Mouse (Mus musculus): ENCODE results near the gene Atf6b. TPM values are rescaled to one million over a fixed set of nuclear protein-coding genes. Genes with fewer than 3 reads are reported as not detected.

Atf6b gene
- polyA plus RNA-seq, 1 experiment from 2014 or later, result 94.8 TPM

DNA sequence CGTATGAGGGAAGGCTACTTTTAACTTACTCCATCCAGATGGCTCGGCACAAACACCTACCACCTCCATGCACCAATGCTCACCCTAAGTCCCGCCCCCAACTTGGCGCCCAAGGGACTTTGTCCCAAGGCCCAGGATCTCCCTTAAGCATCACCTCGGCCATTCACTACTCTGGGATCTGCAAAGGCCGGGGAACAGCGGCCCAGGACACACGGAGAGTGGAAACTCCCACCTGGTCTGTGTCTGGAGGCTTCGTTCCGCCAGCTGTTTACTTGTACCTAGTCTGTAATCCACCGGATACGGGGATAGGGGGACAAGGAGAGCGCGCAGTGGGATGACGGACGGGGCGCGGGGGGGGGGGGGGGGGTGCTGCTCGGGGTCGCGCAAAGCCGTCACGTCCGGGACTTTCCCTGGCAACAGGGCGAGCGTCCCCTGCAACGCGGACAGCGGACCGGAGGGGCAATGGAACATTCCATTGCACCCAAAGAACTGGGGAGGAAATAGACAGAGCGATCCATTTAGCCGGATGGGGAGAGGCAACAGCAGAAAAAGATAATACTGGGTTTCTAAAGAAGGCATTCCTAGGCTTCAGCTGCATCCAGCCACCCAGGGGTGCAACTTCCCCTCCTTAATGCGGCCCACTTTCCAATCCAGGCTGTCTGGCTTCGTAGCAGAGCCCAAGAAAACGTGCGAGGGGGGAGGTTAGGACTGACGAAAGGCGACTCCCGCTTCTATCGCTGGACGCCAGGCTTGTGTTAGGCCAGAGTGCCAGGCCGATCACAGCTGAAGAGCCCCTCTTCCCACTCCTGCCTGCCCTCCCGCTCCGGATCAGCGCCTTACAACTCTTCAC is 19.6 kb upstream of the Atf6b start:
- Histone ChIP-seq H3K9me3 (no peaks in the 10 kb centered on the region), H3K36me3 (peaks cover 29% of the 10 kb centered on the region), H3K4me3 (replicated peaks) (peak overlapping the region; percentile 76), H3K27me3 (peaks cover 40% of the 10 kb centered on the region), H3K4me2 (peak overlapping the region; percentile 87), H3K4me1 (replicated peaks) (peaks cover 53% of the 10 kb centered on the region), H3K27ac (peak overlapping the region; percentile 90), H3K9ac (replicated peaks) (peak overlapping the region; percentile 73)
- under 1% methylated on average over 43 of the region's 45 CpGs for WGBS
- peak; percentile 73 for ATAC-seq (ENCODE audit: insufficient number of reproducible peaks, insufficient read depth, low FRiP score, low TSS enrichment, low read depth)

DNA sequence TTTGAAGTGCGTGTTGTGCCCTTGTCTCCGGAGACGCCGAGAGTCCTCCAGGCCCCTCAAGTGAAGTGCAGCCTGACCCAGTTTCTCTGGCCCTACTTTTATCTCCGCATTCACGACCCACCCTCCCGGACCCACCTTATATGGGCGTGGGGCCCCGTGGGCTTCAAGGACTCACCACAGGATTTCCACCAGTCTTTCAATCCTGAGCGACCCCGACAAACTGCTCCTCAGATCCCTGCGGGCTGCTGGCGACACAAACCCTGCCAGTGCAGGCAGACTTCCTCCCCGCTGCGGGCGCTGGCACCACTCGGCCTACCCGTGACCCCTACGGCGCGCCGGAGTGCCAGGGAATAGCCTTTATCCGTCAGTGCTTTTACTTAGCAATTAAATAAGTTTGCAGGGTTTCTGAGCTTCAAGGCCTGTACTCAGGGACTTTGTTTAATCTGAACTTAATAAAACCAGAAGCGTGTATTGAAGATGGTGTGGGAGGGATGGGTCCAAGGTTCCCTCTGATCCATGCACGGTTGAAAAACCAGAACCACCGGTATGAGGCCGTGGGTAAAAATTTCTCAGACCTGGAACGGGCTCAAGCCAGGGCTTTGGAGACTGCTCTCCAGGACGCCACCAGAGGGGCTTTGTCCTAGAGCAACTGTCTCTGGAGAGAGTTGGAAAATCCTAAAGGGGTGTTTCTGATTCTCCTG is 18.9 kb upstream of the Atf6b start, which contains the start of gene Ppt2:
Ppt2 (minus strand) TSS at position 568 of the 701 bp plus-strand sequence.
- Histone ChIP-seq H3K4me1 (replicated peaks) (peaks cover 54% of the 10 kb centered on the region), H3K4me3 (replicated peaks) (peak within 1 kb of the TSS; percentile 76), H3K4me2 (peak within 1 kb of the TSS; percentile 87), H3K9ac (replicated peaks) (peak within 1 kb of the TSS; percentile 73), H3K9me3 (no peaks in the 10 kb centered on the region), H3K27ac (peak within 1 kb of the TSS; percentile 90), H3K27me3 (peaks cover 48% of the 10 kb centered on the region), H3K36me3 (peaks cover 21% of the 10 kb centered on the region)
- peak; percentile 6; the same call in 1 of the 2 replicates for ATAC-seq (ENCODE audit: insufficient number of reproducible peaks, insufficient read depth, low FRiP score, low TSS enrichment, low read depth)
- WGBS, result 6% methylated on average over 29 of the region's 29 CpGs

GRCm38 (mm10) chr17:34628644-34628967 is 18.3 kb upstream of the Atf6b start:
- Histone ChIP-seq H3K27me3 (peaks cover 53% of the 10 kb centered on the region), H3K4me3 (replicated peaks) (peak overlapping the region; percentile 76), H3K4me2 (peak overlapping the region; percentile 87), H3K4me1 (replicated peaks) (peaks cover 54% of the 10 kb centered on the region), H3K36me3 (peaks cover 16% of the 10 kb centered on the region), H3K9ac (replicated peaks) (peak overlapping the region; percentile 73; the same call in 1 of the 2 replicates), H3K27ac (no peak overlapping the region), H3K9me3 (no peaks in the 10 kb centered on the region)
- ATAC-seq (ENCODE audit: insufficient number of reproducible peaks, insufficient read depth, low FRiP score, low TSS enrichment, low read depth), result no peak
- WGBS, result 28% methylated on average over 5 of the region's 5 CpGs

- H3K27me3 ChIP-seq, result peaks cover 59% of the 10 kb centered on the region
- under 1% methylated on average over 16 of the region's 16 CpGs for WGBS
- no peak for ATAC-seq (ENCODE audit: insufficient number of reproducible peaks, insufficient read depth, low FRiP score, low TSS enrichment, low read depth)
Measured at GRCm38 (mm10) chr17:34629221-34629751, 17.7 kb upstream of the Atf6b start, which contains the start of gene Prrt1. Prrt1 (plus strand) TSS chr17:34629533.

GRCm38 (mm10) chr17:34629796-34630603 is 16.9 kb upstream of the Atf6b start:
- peaks cover 8% of the 10 kb centered on the region; the same call in 1 of the 2 replicates for H3K36me3 ChIP-seq
- peak overlapping the region; percentile 44; the same call in 1 of the 2 replicates for H3K9ac ChIP-seq (replicated peaks)
- H3K9me3 ChIP-seq, result no peaks in the 10 kb centered on the region
- no peak overlapping the region for H3K27ac ChIP-seq
- peaks cover 54% of the 10 kb centered on the region for H3K4me1 ChIP-seq (replicated peaks)
- 13% methylated on average over 12 of the region's 12 CpGs for WGBS
- H3K4me2 ChIP-seq, result peak overlapping the region; percentile 87
- ATAC-seq (ENCODE audit: insufficient number of reproducible peaks, insufficient read depth, low FRiP score, low TSS enrichment, low read depth), result no peak
- peaks cover 59% of the 10 kb centered on the region for H3K27me3 ChIP-seq
- H3K4me3 ChIP-seq (replicated peaks), result peak overlapping the region; percentile 76

More at GRCm38 (mm10) chr17:34629221-34629751, 17.7 kb upstream of the Atf6b start, which contains the start of gene Prrt1:
- Histone ChIP-seq H3K27ac (no peak within 1 kb of the TSS), H3K9me3 (no peaks in the 10 kb centered on the region), H3K4me3 (replicated peaks) (peak within 1 kb of the TSS; percentile 76), H3K4me1 (replicated peaks) (peaks cover 54% of the 10 kb centered on the region), H3K36me3 (peaks cover 9% of the 10 kb centered on the region; the same call in 1 of the 2 replicates), H3K9ac (replicated peaks) (peak within 1 kb of the TSS; percentile 73; the same call in 1 of the 2 replicates), H3K4me2 (peak within 1 kb of the TSS; percentile 87)

GRCm38 (mm10) chr17:34630761-34631301 is 16.1 kb upstream of the Atf6b start:
- Histone ChIP-seq H3K9ac (replicated peaks) (peak overlapping the region; percentile 44), H3K27me3 (peaks cover 64% of the 10 kb centered on the region), H3K4me3 (replicated peaks) (peak overlapping the region; percentile 41), H3K27ac (no peak overlapping the region), H3K9me3 (no peaks in the 10 kb centered on the region), H3K4me2 (peak overlapping the region; percentile 73), H3K4me1 (replicated peaks) (peaks cover 54% of the 10 kb centered on the region), H3K36me3 (no peaks in the 10 kb centered on the region)
- no peak for ATAC-seq (ENCODE audit: insufficient number of reproducible peaks, insufficient read depth, low FRiP score, low TSS enrichment, low read depth)
- 1% methylated on average over 48 of the region's 48 CpGs for WGBS

GRCm38 (mm10) chr17:34631647-34632046 is 15.3 kb upstream of the Atf6b start:
- WGBS, result 6% methylated on average over 12 of the region's 12 CpGs
- Histone ChIP-seq H3K27me3 (peaks cover 71% of the 10 kb centered on the region), H3K9ac (replicated peaks) (peak overlapping the region; percentile 48)

GRCm38 (mm10) chr17:34632261-34632691 is 14.7 kb upstream of the Atf6b start:
- peak overlapping the region; percentile 41 for H3K4me3 ChIP-seq (replicated peaks)
- H3K4me2 ChIP-seq, result peak overlapping the region; percentile 73
- WGBS, result 2% methylated on average over 26 of the region's 26 CpGs
- H3K4me1 ChIP-seq (replicated peaks), result peaks cover 48% of the 10 kb centered on the region
- 0 out of 2 replicates have a peak, but pooled peaks have one; percentile 35 for ATAC-seq (ENCODE audit: insufficient number of reproducible peaks, insufficient read depth, low FRiP score, low TSS enrichment, low read depth)
- H3K27me3 ChIP-seq, result peaks cover 75% of the 10 kb centered on the region
- no peaks in the 10 kb centered on the region for H3K9me3 ChIP-seq
- peak overlapping the region; percentile 48; the same call in 1 of the 2 replicates for H3K9ac ChIP-seq (replicated peaks)
- H3K36me3 ChIP-seq, result no peaks in the 10 kb centered on the region
- no peak overlapping the region for H3K27ac ChIP-seq

More at GRCm38 (mm10) chr17:34631647-34632046, 15.3 kb upstream of the Atf6b start:
- Histone ChIP-seq H3K4me2 (peak overlapping the region; percentile 73), H3K9me3 (no peaks in the 10 kb centered on the region), H3K36me3 (no peaks in the 10 kb centered on the region), H3K4me1 (replicated peaks) (peaks cover 48% of the 10 kb centered on the region), H3K4me3 (replicated peaks) (peak overlapping the region; percentile 41), H3K27ac (no peak overlapping the region)
- ATAC-seq (ENCODE audit: insufficient number of reproducible peaks, insufficient read depth, low FRiP score, low TSS enrichment, low read depth), result no peak

- Histone ChIP-seq H3K27ac (no peak overlapping the region), H3K27me3 (peaks cover 51% of the 10 kb centered on the region), H3K36me3 (no peaks in the 10 kb centered on the region), H3K9me3 (0 out of 2 replicates have a peak, but pooled peaks cover 6% of the 10 kb centered on the region), H3K9ac (replicated peaks) (no peak overlapping the region), H3K4me1 (replicated peaks) (peaks cover 21% of the 10 kb centered on the region), H3K4me2 (no peak overlapping the region), H3K4me3 (replicated peaks) (no peak overlapping the region)
- ATAC-seq (ENCODE audit: insufficient number of reproducible peaks, insufficient read depth, low FRiP score, low TSS enrichment, low read depth), result no peak
- WGBS, result 74% methylated on average over 2 of the region's 2 CpGs
Measured at GRCm38 (mm10) chr17:34635671-34636070, 11.3 kb upstream of the Atf6b start.

DNA sequence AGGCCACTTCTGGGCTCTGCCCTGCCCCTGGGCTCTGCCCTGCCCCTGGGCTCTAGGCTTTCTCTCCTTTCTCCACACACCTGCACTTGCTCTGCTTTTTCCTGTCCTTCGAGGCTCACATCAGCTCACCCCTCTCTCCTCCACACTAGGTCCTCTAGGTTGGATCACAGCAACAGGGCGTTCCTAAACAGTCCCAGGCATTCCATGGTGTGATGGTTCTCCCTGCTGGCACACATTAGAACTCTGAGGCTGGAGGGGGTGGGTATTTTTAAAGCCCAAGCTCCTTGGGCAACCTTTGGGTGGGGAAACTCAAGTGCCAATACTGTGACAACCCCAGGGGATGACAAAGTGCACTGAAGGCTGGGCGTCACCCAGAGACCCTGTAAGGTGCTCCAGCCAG is 9.5 kb upstream of the Atf6b start:
- H3K36me3 ChIP-seq, result no peaks in the 10 kb centered on the region
- no peak for ATAC-seq (ENCODE audit: insufficient number of reproducible peaks, insufficient read depth, low FRiP score, low TSS enrichment, low read depth)
- 0 out of 2 replicates have a peak, but pooled peaks cover 6% of the 10 kb centered on the region for H3K9me3 ChIP-seq
- peaks cover 13% of the 10 kb centered on the region for H3K4me1 ChIP-seq (replicated peaks)
- no peak overlapping the region for H3K4me3 ChIP-seq (replicated peaks)
- H3K27me3 ChIP-seq, result peaks cover 33% of the 10 kb centered on the region
- no peak overlapping the region for H3K27ac ChIP-seq
- no peak overlapping the region for H3K9ac ChIP-seq (replicated peaks)
- 64% methylated on average over 3 of the region's 3 CpGs for WGBS
- H3K4me2 ChIP-seq, result no peak overlapping the region
